Comparison of ENCODE assay signal across 1 mouse cellular context in genomic region chr11:99186836-99187235, GRCm38 (mm10).
A peak's percentile ranks its signal among the peaks of the same experiment; 100 is the strongest.
TF ChIP-seq lines count a peak whose summit lies in the region.

No protein-coding gene starts in this region.

TF ChIP-seq in CH12.LX, 34 proteins besides CTCF, POLR2A, EP300 and RAD21 (continued from another document):
- peak; percentile 77 for TF ChIP-seq ELF1 (IDR thresholded peaks at IDR 0.05; ENCODE audit: low read depth, low read length)
- TF ChIP-seq UBTF (IDR thresholded peaks at IDR 0.05; ENCODE audit: low read depth, low read length): no peak
- TF ChIP-seq MYC (IDR thresholded peaks at IDR 0.05; ENCODE audit: low read depth, low read length): peak; percentile 88
- 0 out of 2 replicates have a peak, but pooled peaks have one; percentile 79 for TF ChIP-seq KAT2A (IDR thresholded peaks at IDR 0.05; ENCODE audit: insufficient replicate concordance, low read length)
- peak; percentile 92 for TF ChIP-seq MAFK (IDR thresholded peaks at IDR 0.05; ENCODE audit: insufficient replicate concordance, low read length)
- TF ChIP-seq POLR2AphosphoS2 (IDR thresholded peaks at IDR 0.05; ENCODE audit: low read depth, low read length): 0 out of 2 replicates have a peak, but pooled peaks have one; percentile 44
- TF ChIP-seq PAX5 (IDR thresholded peaks at IDR 0.05; ENCODE audit: low read length): no peak
- peak; percentile 95 for TF ChIP-seq BHLHE40 (IDR thresholded peaks at IDR 0.05; ENCODE audit: low read depth, low read length)
- TF ChIP-seq USF2 (conservative IDR thresholded peaks at IDR 0.05; ENCODE audit: low read depth, low read length): no peak
